Mouse (Mus musculus): ENCODE measurements around the gene Wnt6.
"Not testable (repeated sequence)": the region's sequence is repeated elsewhere in the genome, so short reads cannot be mapped to it uniquely, and the experiment has no call there.

Gene Wnt6

GRCm38 (mm10) chr1:74806360-74807311 is 34.9 kb downstream of the Wnt6 start:
- peak in 1 of 2 experiments; percentile 57 for DNase-seq (ENCODE audit: low spot score in 2 of 2)

DNA sequence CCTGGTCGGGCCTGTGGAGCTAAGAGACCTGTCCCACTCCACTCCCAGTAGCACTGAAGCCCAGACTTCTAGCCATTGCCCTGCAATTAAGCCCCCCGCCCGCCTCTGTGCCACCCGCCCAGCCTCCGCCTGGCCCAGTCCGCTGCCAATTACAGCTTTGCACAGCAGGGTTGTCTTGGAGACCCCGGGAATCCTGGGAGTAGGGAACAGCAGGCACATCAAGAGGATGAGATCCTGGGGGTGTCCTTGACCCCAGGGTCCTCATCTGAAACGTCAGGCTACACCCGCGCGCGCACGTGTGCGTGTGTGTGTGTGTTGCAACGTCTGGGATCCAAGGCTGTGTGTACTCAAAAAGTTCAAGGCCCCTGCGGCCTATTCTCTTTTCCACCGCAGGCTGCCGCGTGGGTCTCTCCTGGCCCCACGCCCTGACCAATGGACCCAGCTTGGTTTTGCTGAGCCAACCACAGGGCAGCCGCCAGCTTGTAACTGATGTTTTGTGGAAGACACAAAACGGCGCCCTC is 35.9 kb downstream of the Wnt6 start:
- peak in 1 of 2 experiments; percentile 47 for DNase-seq (ENCODE audit: low spot score in 2 of 2)

DNA sequence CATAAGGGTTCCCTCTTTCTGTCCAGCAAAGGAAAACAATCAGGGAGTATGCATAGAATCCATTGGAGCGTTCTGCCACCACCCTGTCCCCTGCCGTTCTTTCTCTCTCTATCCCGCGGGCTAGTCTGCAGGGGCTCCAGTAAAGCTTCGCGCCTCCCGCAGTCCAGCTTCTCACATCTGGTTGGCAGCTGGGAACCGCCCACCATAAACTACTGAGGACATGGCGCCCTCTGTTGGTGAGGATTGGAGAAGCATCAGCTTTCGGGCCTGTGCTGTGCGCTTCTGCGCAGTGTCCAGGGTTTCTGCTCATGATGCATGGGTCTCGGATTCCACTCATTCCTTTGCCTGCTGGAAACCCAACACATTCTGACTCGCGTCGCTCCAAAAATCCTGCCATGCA is 36.4 kb downstream of the Wnt6 start:
- peak; percentile 88 to 91 for DNase-seq (ENCODE audit: low spot score in 2 of 2)

- DNase-seq (ENCODE audit: low spot score in 2 of 2), result no peak
These were observed 37.3 kb downstream of the Wnt6 start for GRCm38 (mm10) chr1:74809007-74809406.

GRCm38 (mm10) chr1:74814931-74815647 is 43.4 kb downstream of the Wnt6 start:
- no peak for DNase-seq (ENCODE audit: low spot score in 2 of 2)

GRCm38 (mm10) chr1:74815965-74816364 is 44.3 kb downstream of the Wnt6 start:
- not testable (repeated sequence) for DNase-seq (ENCODE audit: low spot score in 2 of 2)

GRCm38 (mm10) chr1:74816612-74817199 is 45.0 kb downstream of the Wnt6 start:
- peak; percentile 87 to 94 for DNase-seq (ENCODE audit: low spot score in 2 of 2)

DNA sequence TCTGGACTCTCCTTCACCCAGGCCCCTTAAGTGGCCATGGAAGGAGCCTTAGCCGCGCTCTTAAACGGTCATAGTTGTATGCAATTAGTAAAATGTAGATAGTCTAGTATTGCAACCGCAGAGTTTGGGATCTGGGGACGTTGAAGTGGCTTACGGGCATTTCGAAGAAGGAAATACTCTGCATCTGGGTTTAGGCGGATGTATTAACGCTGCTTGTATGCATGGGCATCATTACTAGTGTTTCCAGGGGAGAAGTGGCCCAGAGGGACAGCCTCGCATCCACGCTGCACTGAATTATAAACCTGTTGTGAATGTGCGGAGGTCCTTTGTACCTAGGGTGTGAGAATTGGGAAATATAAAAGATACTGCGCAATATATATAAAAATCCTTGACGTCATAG is 45.5 kb downstream of the Wnt6 start:
- no peak for DNase-seq (ENCODE audit: low spot score in 2 of 2)

- no peak for DNase-seq (ENCODE audit: low spot score in 2 of 2)
These were observed 46.8 kb downstream of the Wnt6 start for GRCm38 (mm10) chr1:74818509-74818908.

- DNase-seq (ENCODE audit: low spot score in 2 of 2), result not testable (repeated sequence)
These were observed 51.9 kb downstream of the Wnt6 start for GRCm38 (mm10) chr1:74823598-74823997.

DNA sequence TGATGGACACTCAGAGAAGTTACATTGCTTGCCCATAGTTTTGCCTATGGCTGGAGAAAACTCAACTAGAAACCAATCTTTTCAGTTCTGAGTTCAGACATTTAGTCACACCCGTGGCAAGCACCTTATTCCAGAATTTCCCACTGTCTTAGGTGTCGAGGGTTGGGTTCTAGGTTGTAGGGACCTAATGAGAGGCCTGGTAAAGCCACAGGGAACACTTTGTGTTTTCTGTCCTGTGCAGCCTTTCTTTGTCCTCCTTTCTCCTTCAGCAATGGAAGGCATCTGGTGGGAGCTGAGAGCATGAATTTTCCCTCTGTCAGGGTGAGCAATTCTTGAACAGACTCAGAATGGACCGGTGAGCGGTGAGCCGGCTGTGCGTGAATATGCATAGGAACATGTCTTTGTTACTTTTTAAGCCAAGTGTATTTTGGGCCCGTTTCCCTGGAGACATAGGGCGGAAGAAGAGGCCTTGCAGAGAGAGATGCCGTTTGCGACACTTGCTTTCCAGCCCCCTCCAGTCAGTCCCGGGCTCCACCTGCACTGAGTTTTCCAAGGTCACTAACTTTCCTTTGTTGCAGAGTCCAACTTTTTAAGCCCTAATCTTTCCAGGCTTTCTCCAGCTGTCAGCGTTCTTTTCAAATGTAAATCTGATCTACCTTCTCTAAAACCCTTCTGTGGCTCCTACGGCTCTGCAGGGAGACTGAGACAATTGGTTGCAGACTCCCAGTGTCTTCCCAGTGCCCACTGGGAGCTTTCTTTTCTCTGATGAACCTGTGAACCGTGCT is 53.0 kb downstream of the Wnt6 start:
- no peak for DNase-seq (ENCODE audit: low spot score in 2 of 2)

DNA sequence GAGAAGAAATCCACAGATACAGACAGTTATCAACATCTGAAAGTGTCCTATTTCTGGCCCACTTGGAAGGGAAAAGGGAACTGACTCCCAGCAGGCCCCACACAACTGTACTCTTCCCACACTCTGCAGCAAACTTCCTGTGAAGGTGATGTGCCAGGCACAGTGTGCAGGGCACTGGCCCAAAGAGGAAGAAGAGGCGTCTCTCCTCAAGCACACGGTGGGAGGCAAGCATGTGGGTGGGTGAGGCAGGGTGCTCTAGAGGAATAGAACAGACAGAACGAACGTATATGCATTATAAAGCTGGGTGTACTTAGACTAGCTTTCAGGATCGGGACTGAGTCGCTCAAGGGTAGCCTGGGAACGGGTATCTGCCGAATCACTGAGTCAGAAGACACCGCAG is 58.4 kb downstream of the Wnt6 start:
- no peak for DNase-seq (ENCODE audit: low spot score in 2 of 2)

- DNase-seq (ENCODE audit: low spot score in 2 of 2), result no peak
These were observed 61.6 kb downstream of the Wnt6 start for GRCm38 (mm10) chr1:74833255-74833654.
